Mouse (Mus musculus): ENCODE results near the gene Phrf1.
"Not testable (repeated sequence)": the region's sequence is repeated elsewhere in the genome, so short reads cannot be mapped to it uniquely, and the experiment has no call there.

Phrf1 gene

DNA sequence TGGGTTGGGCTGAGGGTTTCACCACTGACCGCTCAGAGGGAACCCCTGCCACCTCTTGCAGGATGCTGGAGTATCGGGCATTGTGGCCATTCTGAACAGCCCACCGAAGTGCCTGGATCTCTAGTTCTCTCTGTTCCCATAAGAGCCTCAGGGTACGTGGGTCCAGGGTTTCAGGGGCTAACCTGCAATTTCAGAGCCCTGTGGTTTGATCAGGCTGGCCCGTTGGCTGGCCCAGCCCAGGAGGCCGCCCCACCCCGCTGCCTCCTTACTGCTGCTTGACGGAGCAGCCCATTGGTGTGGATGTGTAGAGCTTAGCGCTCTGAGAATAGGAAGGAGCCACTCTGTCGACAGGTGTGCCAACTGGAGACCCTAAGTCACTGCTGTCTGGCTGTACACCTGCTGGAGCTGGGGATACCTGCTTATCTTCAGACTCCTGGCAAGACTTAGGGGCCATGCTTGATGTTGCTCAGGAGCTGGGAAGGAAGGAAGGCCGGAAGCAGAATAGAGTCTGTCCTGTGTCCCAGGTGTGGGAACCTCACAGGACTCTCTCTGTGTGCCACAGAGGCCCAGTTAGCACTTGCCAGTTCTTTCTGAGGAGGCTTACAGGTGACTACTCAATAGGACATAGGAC is 14.9 kb upstream of the Phrf1 start, which contains the start of gene Lmntd2:
TSS of gene Lmntd2 (minus strand) at position 476 of the 631 bp plus-strand sequence.
- peak; percentile 39 for DNase-seq (ENCODE audit: low spot score)

DNA sequence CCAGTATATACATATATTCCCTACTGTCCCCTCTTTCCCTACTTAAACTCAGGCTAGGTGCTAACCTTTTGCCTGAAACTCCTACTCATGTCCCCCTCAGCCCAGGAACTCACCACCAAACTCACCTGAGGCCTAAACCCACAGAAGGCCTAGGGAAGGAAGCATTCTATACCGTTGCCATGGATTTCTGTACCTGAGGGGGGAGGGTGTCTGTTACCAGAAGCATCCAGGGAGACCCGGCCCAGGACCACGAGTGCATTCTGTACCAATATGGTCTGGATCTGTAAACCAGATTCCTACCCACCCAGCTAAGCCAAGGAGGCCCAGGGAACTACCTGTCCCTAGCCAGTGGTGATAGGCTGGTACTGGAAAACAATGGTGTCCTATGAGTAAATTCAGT is 14.3 kb upstream of the Phrf1 start:
- peak; percentile 35 for DNase-seq (ENCODE audit: low spot score)

DNA sequence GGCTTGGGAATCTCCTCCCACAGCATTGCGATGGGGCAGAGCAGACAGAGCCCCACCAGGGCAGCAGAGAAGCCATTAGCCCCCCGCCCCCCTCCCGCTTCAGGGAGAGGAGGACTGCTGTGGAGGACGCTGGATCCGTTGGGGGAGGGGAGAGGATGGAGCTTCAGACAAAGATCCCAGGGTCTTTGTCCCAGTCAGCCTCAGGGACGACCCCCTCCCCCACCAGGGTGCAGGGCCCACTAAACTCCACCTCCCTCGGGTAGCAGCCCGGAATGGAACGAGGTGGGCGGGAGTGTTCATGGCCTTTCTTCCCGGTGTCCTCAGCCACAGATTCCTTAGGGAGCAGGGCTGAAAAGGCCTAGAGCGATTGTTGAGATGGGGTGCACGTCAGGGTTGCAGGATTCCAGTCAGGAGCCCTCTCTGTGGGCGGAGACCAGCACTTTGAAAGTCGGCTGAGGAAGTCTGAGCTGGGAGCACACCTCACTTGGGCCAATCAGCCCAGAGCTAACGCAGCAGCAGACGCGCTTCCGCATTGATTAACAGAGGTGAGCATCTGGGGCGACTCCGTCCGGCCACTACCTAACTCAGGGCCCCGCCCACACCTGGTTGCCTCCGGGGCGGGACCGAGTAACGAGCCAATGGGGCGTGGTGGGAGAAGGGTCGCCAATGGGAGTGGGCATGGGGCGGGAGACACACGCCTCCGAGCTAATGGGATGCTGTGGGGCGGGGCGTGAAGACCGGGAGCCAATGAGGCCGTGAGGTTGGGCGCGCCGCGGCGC is 13.3 kb upstream of the Phrf1 start, which contains the start of gene Rassf7:
TSS of gene Rassf7 (plus strand) at position 760 of the 779 bp plus-strand sequence.
- peak; percentile 93 for DNase-seq (ENCODE audit: low spot score)

DNA sequence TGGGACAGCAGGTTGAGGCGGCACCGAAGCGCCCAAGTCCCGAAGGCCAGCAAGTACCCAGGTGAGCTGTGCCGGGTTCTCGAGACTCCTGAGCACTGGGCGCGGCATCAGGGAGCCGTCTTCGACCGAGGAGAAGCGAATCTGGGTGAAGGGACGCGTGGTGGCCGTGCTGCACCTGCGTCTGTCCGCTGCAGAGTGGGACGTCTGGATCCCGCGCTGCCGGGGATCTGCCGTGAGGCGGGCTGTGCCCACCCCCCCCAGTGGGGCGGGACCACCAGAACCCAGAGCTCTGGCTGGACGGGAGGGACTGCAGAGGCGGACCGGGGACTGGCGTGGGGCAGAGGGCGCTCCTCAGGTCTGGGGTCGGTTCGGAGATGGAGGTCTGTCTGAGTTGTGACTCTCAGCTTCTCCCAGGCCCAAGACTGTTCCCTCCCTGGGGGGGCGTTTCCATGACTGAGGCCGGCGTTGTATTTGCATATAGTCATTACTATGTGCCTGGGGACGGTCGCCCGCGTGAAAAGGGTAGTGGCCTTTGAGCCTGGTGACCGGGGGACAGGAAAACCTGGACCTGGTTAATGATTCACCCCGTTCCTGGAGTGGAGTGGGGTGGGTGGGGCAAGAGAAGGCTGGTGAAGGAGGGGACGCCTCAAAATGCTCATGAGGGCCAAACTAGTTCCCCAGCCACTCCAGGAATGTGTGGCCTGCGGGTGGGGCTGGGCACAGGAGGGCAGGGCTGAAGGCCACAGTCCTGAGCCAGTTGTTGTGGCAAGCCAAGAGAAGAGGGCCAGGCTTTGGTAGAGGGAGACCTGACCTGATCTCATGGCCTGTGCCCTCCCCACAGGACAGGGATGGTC is 12.5 kb upstream of the Phrf1 start:
- no peak for DNase-seq (ENCODE audit: low spot score)

DNA sequence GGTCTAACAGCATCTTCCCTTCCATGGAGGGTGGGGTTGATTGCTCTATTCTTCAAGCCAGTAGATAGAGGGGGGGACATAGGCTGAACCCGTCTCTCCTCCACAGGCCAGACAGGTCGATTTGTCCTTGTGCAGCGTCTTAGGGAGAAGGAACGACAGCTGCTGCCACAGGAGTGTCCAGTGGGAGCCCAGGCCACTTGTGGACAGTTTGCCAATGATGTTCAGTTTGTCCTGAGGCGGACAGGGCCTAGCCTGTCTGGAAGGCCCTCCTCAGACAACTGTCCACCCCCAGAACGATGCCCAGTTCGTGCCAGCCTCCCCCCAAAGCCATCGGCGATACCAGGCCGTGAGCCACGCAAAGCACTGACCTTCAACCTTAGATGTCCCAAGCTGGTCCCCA is 11.7 kb upstream of the Phrf1 start:
- no peak for DNase-seq (ENCODE audit: low spot score)

DNA sequence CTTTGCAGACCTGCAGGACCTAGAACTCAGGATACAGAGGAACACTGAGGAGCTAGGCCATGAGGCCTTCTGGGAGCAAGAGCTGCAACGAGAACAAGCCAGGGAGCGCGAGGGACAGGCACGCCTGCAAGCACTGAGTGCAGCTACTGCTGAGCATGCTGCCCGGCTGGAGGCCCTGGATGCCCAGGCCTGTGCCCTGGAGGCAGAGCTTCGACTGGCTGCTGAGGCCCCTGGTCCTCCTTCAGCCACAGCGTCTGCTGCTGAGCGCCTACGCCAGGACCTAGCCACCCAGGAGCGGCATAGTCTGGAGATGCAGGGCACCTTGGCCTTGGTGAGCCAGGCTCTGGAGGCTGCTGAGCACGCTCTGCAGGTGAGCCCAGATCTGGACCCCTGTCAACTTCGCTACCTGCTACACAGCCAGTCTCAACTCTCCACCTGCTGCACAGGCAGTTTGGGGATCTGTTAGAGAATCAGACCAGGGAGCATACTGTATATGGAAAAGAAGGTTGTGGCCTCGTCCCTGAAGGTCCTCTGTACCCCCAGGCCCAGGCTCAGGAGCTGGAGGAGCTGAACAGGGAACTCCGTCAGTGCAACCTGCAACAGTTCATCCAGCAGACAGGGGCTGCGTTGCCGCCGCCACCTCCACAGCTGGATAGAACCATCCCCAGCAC is 11.1 kb upstream of the Phrf1 start:
- DNase-seq (ENCODE audit: low spot score), result no peak

DNA sequence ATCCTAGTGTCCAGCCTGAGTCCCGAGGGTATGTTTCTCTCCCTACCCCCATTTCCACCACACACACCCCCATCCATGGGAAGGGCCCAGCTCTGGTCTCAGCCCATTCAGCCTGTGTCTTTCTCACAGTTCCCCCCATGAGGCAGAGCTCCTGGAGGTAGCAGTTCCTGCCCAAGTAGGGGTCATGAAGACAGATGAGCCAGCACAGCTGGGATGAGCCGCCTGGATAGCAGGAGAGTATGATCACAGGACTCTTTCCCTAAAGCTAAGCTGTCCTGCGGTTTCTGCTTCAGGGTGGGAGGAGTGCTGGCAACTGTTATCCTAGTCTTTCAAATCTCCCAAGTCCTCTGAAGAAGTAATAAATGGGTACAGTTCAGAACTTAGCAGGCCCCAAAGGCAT is 10.4 kb upstream of the Phrf1 start:
- no peak for DNase-seq (ENCODE audit: low spot score)

DNA sequence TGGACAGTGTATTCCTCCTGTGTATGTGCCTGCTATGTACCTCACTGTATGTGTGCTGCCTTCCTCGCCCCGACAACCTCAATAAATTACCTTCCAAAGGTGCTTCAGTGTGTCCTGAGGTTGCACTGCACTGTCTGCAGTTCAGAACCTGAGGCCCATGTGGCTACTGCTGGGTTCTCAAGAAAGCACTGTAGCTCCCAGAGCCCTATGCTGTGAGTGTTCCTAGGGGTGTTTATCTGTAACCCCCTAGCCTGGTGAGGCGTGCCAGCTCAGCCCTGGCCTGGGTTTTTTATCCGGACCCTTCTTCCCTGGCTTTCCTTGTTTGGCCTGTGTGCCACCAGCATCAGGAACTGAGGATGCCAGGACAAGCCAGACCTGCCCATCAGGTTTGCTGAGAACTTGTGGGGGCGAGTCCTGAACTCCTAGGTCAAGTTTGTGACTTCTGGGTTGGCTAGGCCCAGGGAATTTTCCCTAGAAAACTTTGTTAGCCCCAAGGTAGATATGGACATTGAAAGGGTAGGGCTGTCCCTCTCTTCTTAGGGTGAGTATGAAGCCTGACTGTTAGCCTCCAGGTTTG is 9.9 kb upstream of the Phrf1 start:
- no peak for DNase-seq (ENCODE audit: low spot score)

DNA sequence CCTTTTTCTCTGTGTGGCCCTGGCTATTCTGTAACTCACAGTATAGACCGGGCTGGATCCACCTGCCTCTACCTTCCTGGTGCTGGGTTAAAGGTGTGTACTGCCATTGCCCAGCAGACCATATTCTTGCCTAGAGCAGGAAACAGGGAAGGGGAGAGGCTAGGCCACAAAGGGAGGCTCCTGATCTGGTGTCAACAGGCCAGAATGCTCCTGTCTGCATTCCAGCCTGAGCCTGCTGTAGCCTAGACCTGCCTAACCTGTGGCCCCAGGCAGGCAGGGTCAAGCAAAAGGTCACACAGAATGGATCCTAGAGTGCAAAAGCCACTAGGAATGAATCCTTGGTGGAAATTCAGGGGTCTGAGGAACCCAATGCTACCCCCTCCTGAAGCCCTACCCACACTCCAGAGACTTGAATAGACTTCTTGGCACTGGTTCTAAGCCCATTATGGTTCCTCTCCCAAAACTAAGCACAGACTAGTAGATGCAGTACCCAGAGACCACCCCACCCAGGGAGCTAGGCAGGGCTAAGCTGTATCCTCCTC is 9.0 kb upstream of the Phrf1 start:
- DNase-seq (ENCODE audit: low spot score), result no peak

DNA sequence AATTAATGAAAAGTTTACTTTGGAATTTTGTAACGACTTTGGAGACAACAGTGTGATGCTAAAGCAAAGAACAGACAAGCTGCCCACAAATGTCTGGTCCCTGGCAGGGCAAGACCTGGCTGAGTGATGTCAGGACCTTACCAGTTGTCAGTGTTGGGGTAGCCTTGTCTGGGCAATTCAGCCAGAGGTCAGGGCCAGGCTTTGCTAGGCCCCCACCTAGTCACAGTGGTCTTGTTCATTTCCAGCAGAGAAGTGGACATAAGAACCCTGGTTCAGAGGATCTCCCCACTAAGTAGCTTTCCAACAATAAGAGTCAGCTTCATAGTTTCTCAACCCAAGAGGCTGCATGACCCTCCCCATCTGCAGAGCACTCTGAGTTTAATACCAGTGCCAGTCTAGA is 8.2 kb upstream of the Phrf1 start:
- no peak for DNase-seq (ENCODE audit: low spot score)

DNA sequence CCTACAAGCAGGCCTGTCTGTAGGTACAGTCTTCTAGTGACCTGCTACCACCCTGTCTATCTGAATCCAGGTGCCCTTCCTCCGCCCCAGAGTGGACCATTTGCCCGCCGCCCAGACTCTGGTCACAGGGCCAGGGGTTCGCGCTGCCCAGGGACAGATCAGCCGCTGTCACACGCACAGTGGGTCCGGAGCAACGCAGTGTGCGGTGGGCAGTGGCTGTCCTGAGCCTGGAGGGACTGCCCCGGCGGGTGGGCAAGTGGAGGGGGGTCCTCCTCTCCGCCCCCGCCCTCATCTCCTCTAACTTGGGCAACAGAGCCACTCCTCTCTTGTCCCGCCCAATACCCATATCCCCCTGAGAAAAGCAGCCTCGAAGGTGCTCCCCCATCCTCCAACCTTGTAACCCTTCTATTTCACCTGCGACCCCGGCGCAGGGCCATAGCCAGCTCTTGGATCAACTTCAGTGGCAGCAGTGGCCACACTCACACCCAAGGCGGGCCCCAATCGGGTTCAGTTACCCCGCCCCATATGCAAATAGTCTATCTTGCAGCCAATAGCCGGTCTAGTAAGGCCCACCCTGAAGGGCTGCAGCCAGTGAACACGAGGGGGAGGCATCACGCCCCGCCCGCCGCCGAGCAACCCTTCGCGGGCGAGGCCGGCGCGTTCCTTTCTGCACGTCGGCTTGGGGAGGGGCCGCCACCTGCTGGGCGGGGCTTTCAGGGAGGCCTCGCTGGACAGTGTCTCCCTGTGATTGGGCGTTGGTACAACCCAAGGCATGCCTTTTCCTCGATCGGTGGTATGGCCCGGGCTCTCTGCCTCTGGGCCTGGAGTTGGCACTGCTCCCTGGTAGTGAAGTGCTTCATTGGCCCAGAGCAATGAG is 7.1 kb upstream of the Phrf1 start:
- DNase-seq (ENCODE audit: low spot score), result peak; percentile 98

DNA sequence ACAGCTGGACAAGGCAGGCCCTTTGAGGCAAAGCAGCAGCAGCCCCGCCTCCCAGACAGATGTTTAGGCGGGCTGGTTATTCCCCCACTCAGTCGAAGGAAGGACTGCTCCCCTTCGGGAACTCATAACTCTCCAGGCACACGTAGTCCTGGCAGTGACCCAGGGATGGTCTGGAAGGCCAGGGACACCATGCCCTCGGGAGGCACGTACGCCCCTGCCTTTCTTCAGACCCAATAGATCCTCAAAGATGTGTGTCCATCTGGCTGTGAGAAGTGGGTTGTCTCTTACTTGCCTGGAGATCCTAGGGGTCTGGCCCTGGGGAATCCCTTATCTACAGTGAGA is 6.5 kb upstream of the Phrf1 start:
- no peak for DNase-seq (ENCODE audit: low spot score)

DNA sequence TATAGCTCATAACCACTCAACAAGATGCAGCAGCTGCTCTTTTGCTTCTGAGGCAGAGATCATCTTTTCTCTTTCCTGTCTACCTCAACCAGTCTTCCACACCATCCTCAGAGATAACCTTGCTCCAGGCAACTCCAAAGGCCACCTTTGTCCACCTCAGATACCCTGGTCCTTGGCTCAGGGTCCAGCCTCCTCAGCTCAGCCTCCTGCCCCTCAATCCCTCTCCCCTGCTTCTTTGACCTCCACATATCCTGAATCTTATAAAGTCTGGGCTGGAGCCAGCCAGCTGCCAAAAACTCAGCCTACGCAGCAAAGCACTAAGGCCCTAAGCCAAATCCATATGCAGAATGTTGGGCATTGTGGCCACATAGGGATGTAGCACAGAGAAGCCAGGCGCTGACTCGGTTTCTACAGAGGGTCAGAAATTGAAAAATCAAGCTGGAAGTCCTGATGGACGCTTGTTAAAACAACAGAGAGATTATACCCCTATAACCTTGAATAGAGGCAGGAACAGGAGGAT is 5.8 kb upstream of the Phrf1 start:
- no peak for DNase-seq (ENCODE audit: low spot score)

DNA sequence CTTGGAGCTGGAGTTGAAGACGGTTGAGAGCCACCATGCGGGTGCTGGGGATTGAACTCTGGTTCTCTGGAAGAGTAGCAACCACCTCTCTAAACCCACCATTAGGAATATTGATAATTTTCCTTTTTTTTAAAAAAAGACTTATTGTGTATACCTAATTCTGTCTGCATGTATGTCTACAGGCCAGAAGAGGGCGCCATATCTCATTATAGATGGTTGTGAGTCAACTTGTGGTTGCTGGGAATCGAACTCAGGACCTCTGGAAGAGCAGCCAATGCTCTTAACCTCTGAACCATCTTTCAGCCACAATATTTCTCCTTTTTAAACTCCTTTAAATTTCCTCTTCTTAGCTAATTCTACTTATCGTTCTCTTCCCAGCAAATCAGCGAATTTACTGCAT is 2.0 kb upstream of the Phrf1 start:
- DNase-seq (ENCODE audit: low spot score), result no peak

DNA sequence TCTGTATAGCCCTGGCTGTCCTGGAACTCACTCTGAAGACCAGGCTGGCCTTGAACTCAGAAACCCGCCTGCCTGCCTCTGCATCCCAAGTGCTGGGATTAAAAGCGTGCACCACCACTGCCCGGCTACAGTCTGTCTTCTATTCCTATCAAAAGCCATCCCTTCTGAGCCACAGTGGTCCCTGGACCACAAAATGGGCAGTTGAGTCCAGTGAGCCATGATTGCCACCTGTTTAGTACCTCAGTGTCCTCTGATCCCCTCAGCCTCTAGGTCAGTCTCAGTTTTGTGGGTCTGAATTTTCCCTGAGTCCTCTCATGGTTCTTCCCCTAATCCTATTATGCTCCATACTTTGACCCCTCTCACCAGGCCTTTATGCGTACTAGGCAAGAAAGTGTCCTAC is 788 bp upstream of the Phrf1 start:
- DNase-seq (ENCODE audit: low spot score), result no peak

DNA sequence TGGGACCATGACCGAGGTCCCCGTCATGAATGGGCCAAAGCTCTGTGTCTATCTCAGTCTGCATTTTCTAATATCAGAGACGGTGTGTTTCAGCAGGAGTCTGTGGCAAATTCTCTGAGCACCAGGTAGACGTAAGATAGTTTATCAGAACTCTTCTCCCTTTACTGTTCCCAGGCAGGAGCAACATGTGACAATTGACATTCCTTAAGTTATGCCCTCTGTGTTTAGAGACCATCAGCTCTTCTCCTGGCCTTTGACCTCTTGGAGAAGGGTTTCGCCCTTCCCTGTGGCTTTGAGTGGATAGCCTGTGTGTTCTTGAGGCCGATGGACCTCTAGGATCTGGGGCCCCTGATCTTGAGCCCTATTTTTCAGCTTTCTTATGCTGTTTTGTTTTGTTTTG is 1.1 kb downstream of the Phrf1 start:
- DNase-seq (ENCODE audit: low spot score), result no peak

DNA sequence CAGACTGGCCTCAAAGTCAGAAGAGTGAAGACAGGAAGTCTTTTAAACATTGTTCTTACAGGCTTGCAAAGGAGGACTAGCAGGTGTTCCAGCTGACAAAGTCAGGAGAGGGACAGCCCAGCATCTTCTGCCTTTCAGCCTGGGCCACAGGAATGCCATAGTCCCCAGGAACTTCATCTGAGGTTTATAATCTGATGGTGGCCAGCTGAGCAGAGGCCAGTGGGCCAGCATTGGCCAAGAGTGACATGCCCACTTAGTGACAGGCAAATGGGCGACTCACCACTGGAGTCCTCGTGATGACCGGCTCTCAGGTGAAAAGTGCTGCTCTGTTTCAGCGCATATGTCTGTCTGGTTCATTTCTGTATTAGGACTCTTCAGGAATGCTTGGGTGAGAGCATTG is 2.0 kb downstream of the Phrf1 start:
- no peak for DNase-seq (ENCODE audit: low spot score)

DNA sequence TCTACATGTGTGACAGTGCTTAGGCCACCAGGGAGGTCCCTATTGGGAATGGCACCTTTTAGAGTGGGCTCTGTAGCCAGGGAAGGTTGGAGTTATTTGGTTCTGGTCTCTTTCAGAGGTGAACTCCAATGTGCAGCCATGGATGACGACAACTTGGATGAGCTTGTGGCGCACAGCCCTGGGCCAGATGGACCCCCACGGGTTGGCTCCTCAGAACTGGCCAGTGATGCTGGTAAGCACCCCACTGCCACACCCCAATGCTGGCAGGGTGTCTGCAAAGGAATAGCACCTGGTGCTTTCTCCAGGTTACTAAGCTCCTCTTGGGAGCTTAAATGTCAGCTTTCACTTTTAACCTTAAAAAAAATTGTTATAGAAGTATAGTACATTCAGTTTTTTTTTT is 2.5 kb downstream of the Phrf1 start:
- DNase-seq (ENCODE audit: low spot score), result no peak

DNA sequence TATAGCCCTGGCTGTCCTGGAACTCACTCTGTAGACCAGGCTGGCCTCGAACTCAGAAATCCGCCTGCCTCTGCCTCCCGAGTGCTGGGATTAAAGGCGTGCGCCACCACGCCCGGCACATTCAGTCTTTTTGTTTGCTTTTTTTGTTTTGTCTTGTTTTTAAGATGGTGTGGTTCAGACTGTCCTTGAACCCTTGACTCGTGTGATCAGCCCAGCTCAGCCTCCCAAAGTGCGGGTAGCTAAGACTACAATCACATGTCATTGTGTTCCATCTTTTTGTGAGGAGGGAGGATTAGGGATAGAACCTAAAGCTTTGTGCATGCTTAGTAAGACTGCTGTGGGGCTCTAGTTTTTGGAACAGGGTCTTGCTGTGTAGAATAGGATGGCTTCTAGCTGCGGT is 3.0 kb downstream of the Phrf1 start:
- DNase-seq (ENCODE audit: low spot score), result no peak

DNA sequence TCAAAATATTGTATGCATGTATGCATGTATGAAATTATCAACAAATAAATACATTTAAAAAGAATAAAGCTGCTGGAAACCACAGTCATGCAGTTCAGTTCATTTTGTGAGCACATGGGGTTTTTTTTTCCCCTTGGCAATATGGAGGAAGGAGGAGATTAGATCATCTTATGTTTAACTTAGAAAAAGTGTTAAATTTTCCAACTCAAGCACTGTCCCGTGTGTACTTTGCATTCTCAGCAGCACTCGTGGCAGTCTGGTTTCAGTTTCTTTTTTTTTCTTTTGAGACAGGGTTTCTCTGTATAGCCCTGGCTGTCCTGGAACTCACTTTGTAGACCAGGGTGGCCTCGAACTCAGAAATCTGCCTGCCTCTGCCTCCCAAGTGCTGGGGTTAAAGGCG is 21.9 kb downstream of the Phrf1 start:
- not testable (repeated sequence) for DNase-seq (ENCODE audit: low spot score)

All from testis, postnatal 10 days (tissue).